In genomic region chr1:107439462-107439861, GRCm38 (mm10) we compare ENCODE assay signal across 33 mouse cellular contexts. TPM values are rescaled to one million over a fixed set of nuclear protein-coding genes. Genes with fewer than 3 reads are reported as not detected.
A peak's percentile ranks its signal among the peaks of the same experiment; 100 is the strongest.
DNase-seq lines count a peak whose midpoint lies in the region; ATAC-seq and TF ChIP-seq lines count a peak whose summit lies in the region.
"Had no signal": no experiment of that assay in that cellular context is flagged by ENCODE, and none has a peak within 500 bp of the region (broad histone marks: within the 10 kb centered on the region; RNA-seq: fewer than 3 reads in every experiment).

No protein-coding gene starts in this region.

- no peaks in the 10 kb centered on the region for H3K9me3 ChIP-seq in hindbrain, embryonic 10.5 days
- H3K9me3 ChIP-seq in liver, postnatal 0 days (ENCODE audit: low read length) = no peaks in the 10 kb centered on the region
- H3K9me3 ChIP-seq: embryonic facial prominence, embryonic 12.5 days; embryonic facial prominence, embryonic 15.5 days had no signal

- DNase-seq in A20 (ENCODE audit: low read depth, low spot score) = peak; percentile 69
- no peak for DNase-seq in hindbrain, embryonic 10.5 days (ENCODE audit: low spot score)
- no peak for DNase-seq in gastrocnemius, adult 8-10 months (ENCODE audit: low spot score in 2 of 2)
- no peak for DNase-seq in liver, postnatal 0 days
- DNase-seq: adrenal gland, adult 8-10 months; adrenal gland, postnatal 25 days; cerebellum, adult 11-12 months; cerebellum, adult 8-10 months; cerebellum, postnatal 10 days; cerebellum, postnatal 36 days; forebrain, postnatal 0 days; gastrocnemius, adult 2 months; gastrocnemius, postnatal 25 days had no signal

- H3K4me1 ChIP-seq in hindbrain, embryonic 10.5 days (replicated peaks) = no peaks in the 10 kb centered on the region
- H3K4me1 ChIP-seq in liver, postnatal 0 days (ENCODE audit: insufficient read depth) = no peaks in the 10 kb centered on the region
- H3K4me1 ChIP-seq: embryonic facial prominence, embryonic 12.5 days; embryonic facial prominence, embryonic 15.5 days had no signal

- H3K9ac ChIP-seq in liver, postnatal 0 days (replicated peaks) = no peak overlapping the region
- H3K9ac ChIP-seq: embryonic facial prominence, embryonic 12.5 days; embryonic facial prominence, embryonic 15.5 days; forebrain, postnatal 0 days; hindbrain, embryonic 14.5 days had no signal

- H3K4me2 ChIP-seq in liver, postnatal 0 days (ENCODE audit: low read depth, low read length) = no peak overlapping the region
- H3K4me2 ChIP-seq: embryonic facial prominence, embryonic 12.5 days; embryonic facial prominence, embryonic 15.5 days; heart, embryonic 11.5 days; hindbrain, embryonic 14.5 days had no signal

- TF ChIP-seq EP300 in liver, postnatal 0 days (IDR thresholded peaks at IDR 0.05; ENCODE audit: low read depth) = no peak

- H3K27me3 ChIP-seq in hindbrain, embryonic 10.5 days (ENCODE audit: insufficient read depth, poor library complexity, severe bottlenecking) = no peaks in the 10 kb centered on the region
- H3K27me3 ChIP-seq in liver, postnatal 0 days (ENCODE audit: insufficient read depth, low read length) = no peaks in the 10 kb centered on the region
- H3K27me3 ChIP-seq: embryonic facial prominence, embryonic 12.5 days; embryonic facial prominence, embryonic 15.5 days had no signal

- peak; percentile 42 for ATAC-seq in common myeloid progenitor, adult 5-6 weeks (replicated peaks; ENCODE audit: low read depth, poor library complexity, severe bottlenecking)
- peak; percentile 20; the same call in 1 of the 2 replicates for ATAC-seq in megakaryocyte progenitor cell, adult 5-6 weeks (replicated peaks; ENCODE audit: poor library complexity)
- no peak for ATAC-seq in liver, postnatal 0 days
- ATAC-seq: activated CD4-positive, CD25-positive, alpha-beta regulatory T cell, adult 4 months; CD4-positive, CD25-positive, alpha-beta regulatory T cell, adult 4 months; forebrain, embryonic 14.5 days; forebrain, postnatal 0 days; hindbrain, postnatal 0 days; inflammation-experienced regulatory T-cells, adult 6 months; intestine, embryonic 16.5 days had no signal

- H3K4me3 ChIP-seq in hindbrain, embryonic 10.5 days = no peak overlapping the region
- no peak overlapping the region for H3K4me3 ChIP-seq in liver, postnatal 0 days (ENCODE audit: low read depth, low read length)
- H3K4me3 ChIP-seq: embryonic facial prominence, embryonic 12.5 days; embryonic facial prominence, embryonic 15.5 days; gastrocnemius, adult 2 months had no signal

- H3K27ac ChIP-seq in hindbrain, embryonic 10.5 days = no peak overlapping the region
- H3K27ac ChIP-seq in liver, postnatal 0 days (ENCODE audit: low read depth) = no peak overlapping the region
- H3K27ac ChIP-seq: embryonic facial prominence, embryonic 12.5 days; embryonic facial prominence, embryonic 15.5 days; gastrocnemius, adult 2 months; hindbrain, embryonic 14.5 days; hindbrain, postnatal 0 days had no signal

- TF ChIP-seq CTCF in liver, postnatal 0 days (IDR thresholded peaks at IDR 0.05; ENCODE audit: low read depth) = no peak

- 91% methylated on average over 3 of the region's 3 CpGs for whole genome bisulfite sequencing in hindbrain, embryonic 10.5 days
- 77% methylated on average over 3 of the region's 3 CpGs for WGBS in liver, postnatal 0 days (ENCODE audit: insufficient replicate concordance)

- no peaks in the 10 kb centered on the region for H3K36me3 ChIP-seq in hindbrain, embryonic 10.5 days
- no peaks in the 10 kb centered on the region for H3K36me3 ChIP-seq in liver, postnatal 0 days (replicated peaks; ENCODE audit: insufficient read depth, low read length)
- H3K36me3 ChIP-seq: embryonic facial prominence, embryonic 12.5 days; embryonic facial prominence, embryonic 15.5 days had no signal

RNA-seq across cellular contexts. Expression of gene Serpinb7, which starts 40.0 kb away (rescaled TPM):
- not detected in 2 replicates for total RNA-seq in common myeloid progenitor, adult 5-6 weeks (2017)
- not detected in 2 replicates for total RNA-seq in megakaryocyte progenitor cell, adult 5-6 weeks (2015)
- total RNA-seq in megakaryocyte progenitor cell, adult 5-6 weeks (2017) = not detected in 2 replicates
- polyA plus RNA-seq in hindbrain, embryonic 10.5 days (2016; fragmentation: Nextera tagmentation; extraction: Ambion mirVana) = 0.31 TPM in 1 of 2 replicates, not detected in the other
- total RNA-seq in gastrocnemius, adult 8-10 months (2022) = under 1 TPM; 0.16 to 0.97 (median 0.57) TPM
- not detected in 2 replicates for polyA plus RNA-seq in liver, postnatal 0 days (2015; fragmentation: Nextera tagmentation; extraction: Ambion mirVana)
- total RNA-seq: adrenal gland, adult 8-10 months; adrenal gland, postnatal 25 days; ES-E14; forebrain, postnatal 0 days; gastrocnemius, postnatal 25 days; heart, adult 8-10 months; heart, postnatal 25 days; hindbrain, postnatal 0 days had no signal
- polyA plus RNA-seq: activated CD4-positive, CD25-positive, alpha-beta regulatory T cell, adult 4 months; CD4-positive, CD25-positive, alpha-beta regulatory T cell, adult 4 months; forebrain, embryonic 11.5 days; forebrain, embryonic 14.5 days; forebrain, postnatal 0 days; gonadal fat pad, adult 2 months; heart, embryonic 11.5 days; heart, embryonic 14.5 days; heart, postnatal 0 days; hindbrain, embryonic 11.5 days; hindbrain, embryonic 14.5 days; inflammation-experienced regulatory T-cells, adult 6 months had no signal
